8 mouse cellular contexts compared by ENCODE assay signal in genomic region chr8:95878176-95878962, GRCm38 (mm10). TPM values are rescaled to one million over a fixed set of nuclear protein-coding genes. Genes with fewer than 3 reads are reported as not detected.
A peak's percentile ranks its signal among the peaks of the same experiment; 100 is the strongest.
DNase-seq lines count a peak whose midpoint lies in the region; ATAC-seq lines count a peak whose summit lies in the region.

No protein-coding gene starts in this region.

- peak; percentile 18 for DNase-seq in CD4-positive, CD25-positive, alpha-beta regulatory T cell, adult 2 months (ENCODE audit: low read depth, low spot score)
- DNase-seq in urinary bladder, postnatal 25 days (ENCODE audit: low spot score): peak; percentile 20
- no peak for DNase-seq in urinary bladder, adult 18-20 months (ENCODE audit: low spot score in 2 of 2)
- peak; percentile 29 for DNase-seq in kidney, adult 11 months
- peak; percentile 55 for DNase-seq in lung, postnatal 14 days
- DNase-seq in retina, postnatal 7 days (ENCODE audit: low read depth, low spot score): peak; percentile 14

- no peak for ATAC-seq in CD4-positive, CD25-positive, alpha-beta regulatory T cell, adult 4 months
- ATAC-seq in granulocyte monocyte progenitor cell, adult 5-6 weeks (replicated peaks; ENCODE audit: poor library complexity, severe bottlenecking): peak; percentile 35

RNA-seq across cellular contexts. Expression of gene Got2, which starts 10.0 kb away (rescaled TPM):
- 100 to 1,000 TPM in 1 of 2 experiments, 10 to 100 TPM in 1; 59.7 to 151 TPM for polyA plus RNA-seq in CD4-positive, CD25-positive, alpha-beta regulatory T cell, adult 4 months (2017; shearing (Covaris generic))
- 222 and 244 TPM in 2 replicates for total RNA-seq in granulocyte monocyte progenitor cell, adult 5-6 weeks (2014; fragmentation: Nextera tagmentation)
- 110 and 114 TPM in 2 replicates for total RNA-seq in granulocyte monocyte progenitor cell, adult 5-6 weeks (2017)

RNA-seq across cellular contexts. Expression of gene Slc38a7, which starts 25.0 kb away (rescaled TPM):
- 10 to 100 TPM in 1 of 2 experiments, 1 to 10 TPM in 1; 5.6 to 10.6 TPM for polyA plus RNA-seq in CD4-positive, CD25-positive, alpha-beta regulatory T cell, adult 4 months (2017; shearing (Covaris generic))
- 8.2 and 21.8 TPM in 2 replicates for total RNA-seq in granulocyte monocyte progenitor cell, adult 5-6 weeks (2014; fragmentation: Nextera tagmentation)
- total RNA-seq in granulocyte monocyte progenitor cell, adult 5-6 weeks (2017): 7.0 and 8.4 TPM in 2 replicates

RNA-seq across cellular contexts. Expression of gene Sap18b, which starts 53.2 kb away (rescaled TPM):
- polyA plus RNA-seq in CD4-positive, CD25-positive, alpha-beta regulatory T cell, adult 4 months (2017; shearing (Covaris generic)): 100 to 1,000 TPM; 255 to 282 TPM
- 28.5 and 140 TPM in 2 replicates for total RNA-seq in granulocyte monocyte progenitor cell, adult 5-6 weeks (2014; fragmentation: Nextera tagmentation)
- 184 and 222 TPM in 2 replicates for total RNA-seq in granulocyte monocyte progenitor cell, adult 5-6 weeks (2017)

Comparison
In these comparisons a context has a peak if more than half of its experiments do, and no peak if none do; other contexts are left out.
1. DNase-seq: peak in CD4-positive, CD25-positive, alpha-beta regulatory T cell, adult 2 months (single experiment), urinary bladder, postnatal 25 days (single experiment), kidney, adult 11 months (single experiment), lung, postnatal 14 days (single experiment) and retina, postnatal 7 days (single experiment); none in urinary bladder, adult 18-20 months (0 of 2).